Mouse (Mus musculus): ENCODE data around the gene Obsl1. TPM values are rescaled to one million over a fixed set of nuclear protein-coding genes. Genes with fewer than 3 reads are reported as not detected.

Obsl1 gene
- polyA plus RNA-seq, 1 experiment from 2014 or later = 34.9 TPM

DNA sequence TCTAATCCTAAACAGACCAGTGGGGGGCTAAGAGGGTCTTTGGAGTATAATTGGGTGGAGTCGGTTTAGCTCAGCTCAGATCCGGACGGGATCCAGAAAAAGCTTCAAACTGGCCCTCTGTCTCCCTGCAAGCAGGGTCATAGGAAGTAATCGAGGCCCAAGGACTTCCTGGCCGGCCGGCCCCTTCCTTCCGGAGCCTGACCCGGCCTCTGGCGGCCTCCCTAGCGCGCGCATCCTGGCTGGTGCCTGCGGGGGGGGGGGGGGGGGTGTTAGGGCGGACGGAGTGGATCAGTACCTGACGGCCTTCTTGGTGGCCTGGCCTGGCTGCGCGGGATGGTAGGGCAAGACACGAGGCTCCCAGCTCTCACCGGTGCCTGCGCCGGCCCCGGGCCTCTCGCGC is 27.8 kb downstream of the Obsl1 start:
- H3K4me1 ChIP-seq (replicated peaks) = peaks cover 55% of the 10 kb centered on the region
- H3K4me3 ChIP-seq = peak overlapping the region; percentile 95
- peaks cover 19% of the 10 kb centered on the region for H3K36me3 ChIP-seq
- no peaks in the 10 kb centered on the region for H3K9me3 ChIP-seq
- H3K4me2 ChIP-seq = peak overlapping the region; percentile 84
- H3K27ac ChIP-seq (replicated peaks) = peak overlapping the region; percentile 92
- 0 out of 2 replicates have a peak, but pooled peaks cover 5% of the 10 kb centered on the region for H3K27me3 ChIP-seq
- peak overlapping the region; percentile 91 for H3K9ac ChIP-seq
- WGBS = 0% methylated on average over 15 of the region's 25 CpGs
- no peak; the same call in 1 of the 2 replicates for ATAC-seq (ENCODE audit: low FRiP score, low read depth)

GRCm38 (mm10) chr1:75477966-75478290 is 28.3 kb downstream of the Obsl1 start:
- Histone ChIP-seq H3K9me3 (no peaks in the 10 kb centered on the region), H3K4me1 (replicated peaks) (peaks cover 54% of the 10 kb centered on the region), H3K4me2 (peak overlapping the region; percentile 84), H3K36me3 (peaks cover 18% of the 10 kb centered on the region), H3K4me3 (peak overlapping the region; percentile 95), H3K27me3 (0 out of 2 replicates have a peak, but pooled peaks cover 5% of the 10 kb centered on the region), H3K9ac (peak overlapping the region; percentile 91; the same call in 1 of the 2 replicates), H3K27ac (replicated peaks) (0 out of 2 replicates have a peak overlapping the region, but pooled peaks have one; percentile 92)
- no peak for ATAC-seq (ENCODE audit: low FRiP score, low read depth)
- 46% methylated on average over 3 of the region's 3 CpGs for WGBS

GRCm38 (mm10) chr1:75477264-75477965 is 28.8 kb downstream of the Obsl1 start:
- WGBS = 10% methylated on average over 35 of the region's 35 CpGs
- H3K4me3 ChIP-seq = peak overlapping the region; percentile 95
- H3K27ac ChIP-seq (replicated peaks) = no peak overlapping the region
- H3K36me3 ChIP-seq = peaks cover 21% of the 10 kb centered on the region
- H3K27me3 ChIP-seq = 0 out of 2 replicates have a peak, but pooled peaks cover 5% of the 10 kb centered on the region
- H3K4me2 ChIP-seq = peak overlapping the region; percentile 84
- H3K9ac ChIP-seq = 0 out of 2 replicates have a peak overlapping the region, but pooled peaks have one; percentile 91
- H3K9me3 ChIP-seq = no peaks in the 10 kb centered on the region
- ATAC-seq (ENCODE audit: low FRiP score, low read depth) = no peak
- peaks cover 49% of the 10 kb centered on the region for H3K4me1 ChIP-seq (replicated peaks)

DNA sequence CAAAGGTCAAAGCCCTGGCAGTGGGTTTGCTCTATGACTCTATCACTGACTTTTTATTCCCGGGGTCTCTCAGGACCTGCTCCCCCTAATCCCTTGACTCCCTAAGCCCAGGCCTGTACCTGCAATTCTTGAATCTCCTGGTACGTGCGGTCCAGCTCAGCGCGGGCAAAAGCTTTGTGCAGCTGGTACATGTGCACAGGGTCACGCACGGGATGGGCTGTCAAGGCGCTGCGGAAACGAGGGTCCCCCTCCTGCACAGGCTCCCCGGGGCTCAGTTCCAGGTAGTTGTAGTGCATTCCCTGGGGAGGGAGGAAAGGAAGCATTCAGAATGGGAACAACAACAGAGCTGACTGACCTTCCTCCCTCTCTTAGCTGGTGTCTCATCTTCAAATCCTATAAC is 29.8 kb downstream of the Obsl1 start:
- peaks cover 39% of the 10 kb centered on the region for H3K4me1 ChIP-seq (replicated peaks)
- H3K36me3 ChIP-seq = peaks cover 24% of the 10 kb centered on the region
- H3K9ac ChIP-seq = no peak overlapping the region
- no peak overlapping the region for H3K4me3 ChIP-seq
- H3K27me3 ChIP-seq = no peaks in the 10 kb centered on the region
- H3K27ac ChIP-seq (replicated peaks) = no peak overlapping the region
- WGBS = 95% methylated on average over 11 of the region's 11 CpGs
- H3K9me3 ChIP-seq = no peaks in the 10 kb centered on the region
- ATAC-seq (ENCODE audit: low FRiP score, low read depth) = no peak
- H3K4me2 ChIP-seq = no peak overlapping the region

- ATAC-seq (ENCODE audit: low FRiP score, low read depth) = no peak
- WGBS = 77% methylated on average over 17 of the region's 17 CpGs
Observed at GRCm38 (mm10) chr1:75469287-75469825, 36.9 kb downstream of the Obsl1 start.

DNA sequence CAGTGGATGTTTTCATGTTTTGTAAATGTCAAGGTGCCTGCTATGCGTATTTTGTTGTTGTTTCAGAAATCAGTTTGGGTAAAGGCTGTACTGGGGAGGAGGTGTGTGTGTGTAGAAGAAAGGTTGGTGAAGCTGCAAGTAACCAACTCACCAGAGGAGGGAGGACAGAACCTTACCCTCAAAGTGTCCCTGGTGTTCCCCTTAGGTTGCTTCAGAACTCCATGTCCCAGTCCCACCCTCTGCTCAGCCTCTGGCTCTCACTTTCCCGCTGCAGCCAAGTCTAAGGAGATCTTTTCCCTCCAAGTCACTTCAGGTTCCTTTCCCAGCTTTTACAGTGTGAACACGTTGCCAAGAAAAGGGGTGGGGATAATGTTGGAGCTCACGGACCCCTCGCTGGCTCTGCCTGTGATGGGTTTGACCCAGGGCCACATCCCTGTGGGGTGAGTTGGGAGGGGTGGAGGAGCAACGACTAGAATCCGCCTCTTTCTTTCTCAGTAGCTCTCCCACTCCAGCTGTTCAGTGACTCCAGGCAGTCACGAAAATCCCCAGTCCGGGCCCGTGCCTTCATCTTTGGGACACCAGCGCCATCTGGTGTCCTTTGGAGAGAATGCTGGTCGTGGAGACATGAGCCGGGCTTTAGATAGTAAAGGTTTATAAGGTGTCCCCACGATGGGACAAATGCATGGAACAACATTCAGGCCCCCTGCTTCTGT is 38.9 kb downstream of the Obsl1 start:
- whole genome bisulfite sequencing = 7% methylated on average over 14 of the region's 14 CpGs
- Histone ChIP-seq H3K36me3 (peaks cover 3% of the 10 kb centered on the region; the same call in 1 of the 2 replicates), H3K27me3 (peaks cover 8% of the 10 kb centered on the region; the same call in 1 of the 2 replicates), H3K4me2 (peak overlapping the region; percentile 36), H3K27ac (replicated peaks) (no peak overlapping the region), H3K9me3 (no peaks in the 10 kb centered on the region), H3K4me3 (no peak overlapping the region), H3K4me1 (replicated peaks) (peaks cover 16% of the 10 kb centered on the region), H3K9ac (no peak overlapping the region)
- ATAC-seq (ENCODE audit: low FRiP score, low read depth) = peak; percentile 76

More at GRCm38 (mm10) chr1:75469287-75469825, 36.9 kb downstream of the Obsl1 start:
- Histone ChIP-seq H3K9me3 (no peaks in the 10 kb centered on the region), H3K27me3 (peaks cover 8% of the 10 kb centered on the region; the same call in 1 of the 2 replicates), H3K36me3 (peaks cover 7% of the 10 kb centered on the region), H3K4me3 (no peak overlapping the region), H3K4me2 (no peak overlapping the region), H3K4me1 (replicated peaks) (peaks cover 13% of the 10 kb centered on the region), H3K27ac (replicated peaks) (no peak overlapping the region), H3K9ac (no peak overlapping the region)

- 88% methylated on average over 5 of the region's 5 CpGs for WGBS
- H3K36me3 ChIP-seq = no peaks in the 10 kb centered on the region
- H3K27ac ChIP-seq (replicated peaks) = no peak overlapping the region
- H3K9me3 ChIP-seq = no peaks in the 10 kb centered on the region
- H3K4me1 ChIP-seq (replicated peaks) = peaks cover 24% of the 10 kb centered on the region
- H3K9ac ChIP-seq = no peak overlapping the region
- peaks cover 2% of the 10 kb centered on the region; the same call in 1 of the 2 replicates for H3K27me3 ChIP-seq
- H3K4me3 ChIP-seq = no peak overlapping the region
- H3K4me2 ChIP-seq = no peak overlapping the region
- no peak for ATAC-seq (ENCODE audit: low FRiP score, low read depth)
Observed at GRCm38 (mm10) chr1:75463652-75464204, 42.5 kb downstream of the Obsl1 start.

- peaks cover 33% of the 10 kb centered on the region for H3K4me1 ChIP-seq (replicated peaks)
- H3K27ac ChIP-seq (replicated peaks) = no peak overlapping the region
- no peak overlapping the region for H3K4me2 ChIP-seq
- H3K27me3 ChIP-seq = no peaks in the 10 kb centered on the region; the same call in 1 of the 2 replicates
- no peak overlapping the region for H3K9ac ChIP-seq
- ATAC-seq (ENCODE audit: low FRiP score, low read depth) = no peak
- no peak overlapping the region for H3K4me3 ChIP-seq
- H3K9me3 ChIP-seq = no peaks in the 10 kb centered on the region
- WGBS = 40% methylated on average over 1 of the region's 1 CpGs
- H3K36me3 ChIP-seq = no peaks in the 10 kb centered on the region
Observed at GRCm38 (mm10) chr1:75462636-75463035, 43.6 kb downstream of the Obsl1 start.

- H3K4me3 ChIP-seq = no peak overlapping the region
- H3K4me1 ChIP-seq (replicated peaks) = peaks cover 46% of the 10 kb centered on the region
Observed at GRCm38 (mm10) chr1:75460297-75460696, 46.0 kb downstream of the Obsl1 start.

DNA sequence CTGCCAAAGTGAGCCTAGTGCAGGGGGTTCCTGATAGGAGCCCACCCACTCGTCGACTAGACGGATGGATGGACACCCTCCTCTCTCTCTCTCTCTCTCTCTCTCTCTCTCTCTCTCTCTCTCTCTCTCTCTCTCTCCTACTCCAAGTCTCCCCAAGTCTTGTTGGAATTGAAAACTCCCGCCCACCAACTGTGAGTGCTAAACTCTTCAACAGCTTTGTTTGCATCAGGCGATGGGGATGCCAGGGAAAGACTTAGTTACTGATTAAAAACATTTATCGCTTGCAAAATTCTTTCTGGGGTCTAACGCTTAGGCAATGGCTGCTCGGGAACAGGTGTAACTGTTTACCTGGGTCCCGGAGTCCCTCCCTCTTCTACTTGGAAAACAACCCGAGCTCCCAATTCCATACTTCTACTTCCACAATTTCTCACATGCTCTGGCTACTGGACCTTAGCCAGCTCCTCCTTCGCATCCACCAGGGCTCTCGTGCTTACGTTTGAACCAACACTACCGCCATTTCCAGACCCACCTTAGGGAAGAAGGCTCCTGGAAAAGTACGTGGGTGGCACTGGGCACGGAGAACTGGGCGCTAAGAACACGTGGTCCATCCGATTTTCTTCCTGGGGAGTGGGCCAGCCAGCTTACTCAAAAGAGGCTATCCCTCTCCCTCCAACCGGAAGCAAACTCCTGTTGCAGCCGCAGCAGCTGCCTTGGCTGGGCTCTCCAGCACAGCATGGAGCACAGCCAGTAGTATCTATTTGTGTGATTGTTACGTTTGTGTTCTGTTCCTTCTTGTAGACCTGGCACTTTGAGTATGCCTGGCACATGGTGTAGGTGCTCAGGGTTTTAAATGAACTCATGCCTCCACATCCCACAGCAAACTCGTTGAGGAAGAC is 47.2 kb downstream of the Obsl1 start:
- Histone ChIP-seq H3K4me3 (peak overlapping the region; percentile 18), H3K9ac (no peak overlapping the region), H3K36me3 (no peaks in the 10 kb centered on the region), H3K9me3 (no peaks in the 10 kb centered on the region), H3K4me1 (replicated peaks) (peaks cover 48% of the 10 kb centered on the region), H3K27me3 (no peaks in the 10 kb centered on the region), H3K27ac (replicated peaks) (peak overlapping the region; percentile 33; the same call in 1 of the 2 replicates), H3K4me2 (peak overlapping the region; percentile 53)
- WGBS = 15% methylated on average over 23 of the region's 23 CpGs
- no peak for ATAC-seq (ENCODE audit: low FRiP score, low read depth)

More at GRCm38 (mm10) chr1:75460297-75460696, 46.0 kb downstream of the Obsl1 start:
- H3K27ac ChIP-seq (replicated peaks) = no peak overlapping the region
- no peaks in the 10 kb centered on the region for H3K27me3 ChIP-seq
- ATAC-seq (ENCODE audit: low FRiP score, low read depth) = no peak
- no peak overlapping the region for H3K4me2 ChIP-seq
- no peaks in the 10 kb centered on the region for H3K36me3 ChIP-seq
- 68% methylated on average over 7 of the region's 7 CpGs for WGBS
- no peaks in the 10 kb centered on the region for H3K9me3 ChIP-seq
- no peak overlapping the region for H3K9ac ChIP-seq
